Mouse (Mus musculus) spleen, embryonic (tissue): ENCODE data around the gene Fam222a.

ENCODE experiments used
- CTCF ChIA-PET: fragments of 350-600 bp; sonication (Branson Sonifier 250); formaldehyde crosslinking; loops from one replicate; lab custom pipeline; 2022; lab: Charles Lee

Fam222a gene

GRCm38 (mm10) chr5:114605981-114606380, 38.2 kb downstream of the Fam222a start:
- CTCF ChIA-PET, result interaction anchor here (0.5 kb wide), 1 partner anchor 9 kb away, joined by 17 read pairs; no protein-coding TSS in a partner anchor

GRCm38 (mm10) chr5:114607651-114608050, 39.8 kb downstream of the Fam222a start:
- CTCF ChIA-PET, result no interaction called here

GRCm38 (mm10) chr5:114608516-114608915, 40.7 kb downstream of the Fam222a start:
- CTCF ChIA-PET, result no interaction called here

DNA sequence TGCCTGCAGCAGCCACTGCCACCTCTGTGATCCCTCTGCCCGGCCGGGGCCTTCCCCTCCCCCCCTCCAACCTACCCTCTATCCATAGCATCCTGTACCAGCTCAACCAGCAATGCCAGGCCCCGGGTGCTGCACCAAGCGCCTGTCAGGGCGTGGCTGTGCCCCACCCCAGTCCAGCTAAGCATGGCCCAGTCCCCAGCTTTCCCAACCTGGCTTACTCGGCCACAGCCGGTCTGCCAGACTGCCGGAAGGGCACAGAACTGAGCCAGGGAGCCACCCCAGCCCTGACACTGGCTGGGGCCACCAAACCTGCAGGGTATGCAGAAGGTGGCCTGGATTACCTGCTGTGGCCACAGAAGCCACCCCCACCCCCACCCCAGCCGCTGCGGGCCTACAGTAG, 43.4 kb downstream of the Fam222a start:
- CTCF ChIA-PET, result interaction anchor here (0.6 kb wide), 1 partner anchor 1042 kb away, joined by 5 read pairs; no protein-coding TSS in a partner anchor

GRCm38 (mm10) chr5:114611968-114612608, 44.3 kb downstream of the Fam222a start:
- CTCF ChIA-PET, result interaction anchor here (0.6 to 1.5 kb wide), 2 partner anchors 13 to 1042 kb away, joined by 4 to 5 read pairs; no protein-coding TSS in a partner anchor

DNA sequence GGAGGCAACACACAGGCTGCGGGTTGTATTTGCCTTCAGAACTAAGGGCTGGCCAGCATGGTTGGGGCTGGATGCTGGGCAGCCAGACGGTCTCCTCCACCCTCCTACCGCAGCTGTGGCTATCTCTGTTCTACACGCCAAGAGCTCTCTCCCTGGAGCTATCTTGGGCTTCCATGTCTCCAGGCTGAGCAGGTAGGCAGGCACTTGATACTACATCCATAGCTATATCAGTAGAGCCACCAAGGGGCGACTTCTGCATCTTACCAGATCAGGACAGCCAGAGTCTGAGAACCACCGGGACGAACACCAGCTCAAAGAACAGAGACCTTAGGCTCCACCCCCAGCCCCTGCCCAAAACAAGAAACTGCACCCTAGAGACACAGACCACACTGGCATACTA, 47.0 kb downstream of the Fam222a start:
- CTCF ChIA-PET, result no interaction called here

DNA sequence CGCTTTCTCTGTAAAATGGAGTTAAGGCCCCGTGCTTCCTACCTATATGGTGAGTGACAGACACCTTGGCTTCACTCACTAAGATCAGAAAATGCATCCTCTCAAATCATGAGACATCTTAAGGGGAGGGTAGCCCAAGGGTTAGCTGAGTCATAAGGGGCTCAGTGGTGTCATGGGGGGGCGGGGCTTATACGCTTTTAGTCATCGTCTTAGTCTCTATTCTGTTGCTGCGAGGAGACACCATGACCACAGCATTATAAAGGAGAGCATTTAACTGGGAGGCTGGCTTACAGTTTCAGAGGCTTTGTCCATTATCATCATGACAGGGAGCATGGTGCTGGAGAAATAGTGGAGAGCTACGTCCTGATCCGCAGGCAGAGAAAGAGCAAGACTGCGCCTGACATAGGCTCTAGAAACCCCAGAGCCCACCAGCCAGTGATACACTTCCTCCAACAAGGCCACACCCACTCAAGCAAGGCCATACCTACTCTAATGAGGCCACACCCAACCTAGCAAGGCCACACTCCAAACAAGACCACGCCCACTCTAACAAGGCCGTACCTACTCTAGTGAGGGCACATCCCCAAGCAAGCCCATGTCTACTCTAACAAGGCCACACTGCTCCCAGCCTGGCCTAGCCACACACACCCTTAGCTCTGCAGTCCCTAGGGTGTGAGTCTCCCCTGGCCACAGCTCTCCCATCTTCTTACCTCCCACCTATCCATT, 48.7 kb downstream of the Fam222a start:
- CTCF ChIA-PET, result no interaction called here

DNA sequence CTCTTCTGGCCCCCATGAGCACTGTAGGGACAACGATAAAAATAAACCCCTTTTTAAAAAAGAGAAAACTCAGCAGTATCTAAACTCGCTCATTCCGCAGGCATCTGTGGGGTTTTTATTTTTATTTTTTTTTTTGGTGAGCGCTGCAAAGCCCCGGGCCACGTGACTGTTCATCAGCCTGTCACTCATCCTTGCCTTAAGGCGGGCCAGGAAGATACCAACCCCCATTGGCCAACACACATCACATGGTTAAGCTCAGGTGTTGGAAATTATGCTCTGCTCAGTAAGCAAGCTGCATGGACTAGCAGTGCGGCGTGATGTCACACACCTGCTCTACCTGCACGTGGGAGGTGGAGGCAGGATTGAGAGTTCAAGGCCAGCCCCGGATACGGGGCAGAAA, 50.0 kb downstream of the Fam222a start:
- CTCF ChIA-PET, result no interaction called here

GRCm38 (mm10) chr5:114618851-114619250, 51.0 kb downstream of the Fam222a start:
- CTCF ChIA-PET, result no interaction called here

DNA sequence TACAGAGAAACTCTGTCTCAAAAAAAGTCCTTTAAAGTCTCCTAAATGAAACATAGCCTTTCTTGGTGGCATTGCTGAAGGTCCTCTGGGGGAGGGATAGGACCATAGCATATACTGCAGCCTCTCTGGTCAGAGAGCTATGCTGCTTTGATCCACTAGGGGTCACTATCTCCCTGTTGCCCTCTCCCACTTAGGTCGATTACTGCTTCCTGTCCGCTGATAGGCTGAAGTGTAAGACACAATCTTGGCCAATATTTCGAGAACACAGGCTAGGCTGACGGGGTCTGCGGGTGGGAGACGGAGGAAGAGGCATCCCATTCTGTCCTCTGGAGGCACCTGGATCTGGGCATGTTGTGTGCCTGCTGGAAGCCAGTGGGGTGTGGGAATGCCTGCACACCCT, 52.5 kb downstream of the Fam222a start:
- CTCF ChIA-PET, result no interaction called here

GRCm38 (mm10) chr5:114625590-114625989, 57.8 kb downstream of the Fam222a start:
- CTCF ChIA-PET, result interaction anchor here (0.7 to 0.9 kb wide), 2 partner anchors 34 to 164 kb away, joined by 3 to 4 read pairs; no protein-coding TSS in a partner anchor

DNA sequence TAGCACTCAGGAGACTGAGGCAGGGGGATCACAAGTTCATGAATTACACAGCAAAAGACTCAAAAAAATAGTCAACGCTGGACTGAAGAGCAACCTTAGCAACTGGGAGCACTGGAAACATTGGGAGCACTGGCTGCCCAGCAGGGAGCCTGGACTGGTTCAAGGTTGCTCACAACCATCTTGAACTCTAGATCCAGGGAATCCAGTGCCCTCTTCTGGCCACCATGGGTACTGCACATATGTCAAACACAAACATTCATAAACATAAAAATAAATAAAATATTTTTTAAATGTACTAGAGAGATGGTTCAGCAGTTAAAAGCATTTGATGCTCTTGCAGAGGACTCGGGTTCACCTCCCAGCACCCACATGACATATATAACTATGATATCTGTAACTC, 63.5 kb downstream of the Fam222a start:
- CTCF ChIA-PET, result no interaction called here

- CTCF ChIA-PET, result no interaction called here
Observed at GRCm38 (mm10) chr5:114636091-114636490, 68.3 kb downstream of the Fam222a start.

DNA sequence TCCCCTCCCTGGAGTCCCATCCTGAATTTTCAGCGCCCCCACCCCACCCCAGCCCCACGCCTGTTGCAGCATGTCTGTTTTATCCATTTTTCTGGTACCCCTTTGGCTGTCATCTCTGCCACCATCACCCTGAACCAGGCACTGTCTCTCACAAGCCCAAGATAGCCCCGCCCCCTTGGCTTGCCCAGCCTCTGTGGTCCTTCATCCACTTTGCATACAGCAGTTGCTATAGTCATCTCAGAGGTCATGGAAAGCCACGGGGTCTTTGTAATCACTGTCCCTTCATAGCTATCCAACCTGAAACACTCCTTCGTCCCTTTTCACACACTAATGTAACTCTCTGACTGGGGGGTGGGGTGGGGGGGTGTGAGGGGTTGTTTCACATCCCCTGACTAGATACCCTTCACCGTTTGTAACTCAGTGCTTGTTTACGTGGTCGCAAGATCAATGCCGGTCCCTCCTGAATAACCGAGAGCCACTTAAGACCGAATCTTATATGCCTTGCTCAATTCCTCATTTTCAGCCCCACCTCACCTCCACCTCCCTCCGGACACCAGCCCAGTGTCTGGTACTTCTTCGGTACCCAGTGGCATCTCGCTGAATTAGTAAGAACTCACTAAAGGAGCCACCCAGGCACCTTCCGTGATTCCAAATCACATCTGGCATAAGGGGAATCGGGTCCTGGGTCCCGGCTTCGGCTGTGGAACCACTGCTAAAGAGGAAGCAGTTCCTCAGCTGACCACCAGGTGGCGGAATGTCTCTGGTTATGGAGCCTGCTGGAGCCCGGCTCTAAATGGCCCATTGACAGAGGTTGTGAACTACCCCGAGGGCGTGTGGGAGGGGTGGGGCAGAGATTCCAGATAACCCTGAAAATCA, 71.2 kb downstream of the Fam222a start:
- CTCF ChIA-PET, result interaction anchor here (0.6 to 1.0 kb wide), 4 partner anchors 12 to 418 kb away, joined by 3 to 4 read pairs (median 3); no protein-coding TSS in a partner anchor

- CTCF ChIA-PET, result interaction anchor here (0.9 to 1.0 kb wide), 2 partner anchors 46 to 417 kb away, joined by 3 read pairs; no protein-coding TSS in a partner anchor
Observed at GRCm38 (mm10) chr5:114639645-114639957, 71.8 kb downstream of the Fam222a start.

DNA sequence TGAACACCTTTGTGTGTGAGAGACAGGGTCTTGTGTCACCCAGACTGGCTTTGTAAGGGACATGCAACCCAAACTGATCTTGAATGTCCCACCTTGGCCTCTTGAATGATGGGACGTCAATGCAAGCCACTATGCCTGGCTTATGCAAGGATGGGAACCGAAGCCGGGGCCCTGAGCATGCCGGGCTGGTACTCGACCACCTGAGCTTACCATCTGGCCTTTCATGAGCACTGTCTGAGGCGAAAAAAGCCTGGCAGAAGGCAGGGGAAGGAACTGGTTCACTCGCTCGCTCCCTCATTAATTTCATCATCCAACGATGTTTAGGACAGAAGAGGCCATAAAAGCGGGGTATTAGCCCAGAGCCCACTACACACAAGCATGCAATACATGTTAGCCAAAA, 73.0 kb downstream of the Fam222a start:
- CTCF ChIA-PET, result no interaction called here

DNA sequence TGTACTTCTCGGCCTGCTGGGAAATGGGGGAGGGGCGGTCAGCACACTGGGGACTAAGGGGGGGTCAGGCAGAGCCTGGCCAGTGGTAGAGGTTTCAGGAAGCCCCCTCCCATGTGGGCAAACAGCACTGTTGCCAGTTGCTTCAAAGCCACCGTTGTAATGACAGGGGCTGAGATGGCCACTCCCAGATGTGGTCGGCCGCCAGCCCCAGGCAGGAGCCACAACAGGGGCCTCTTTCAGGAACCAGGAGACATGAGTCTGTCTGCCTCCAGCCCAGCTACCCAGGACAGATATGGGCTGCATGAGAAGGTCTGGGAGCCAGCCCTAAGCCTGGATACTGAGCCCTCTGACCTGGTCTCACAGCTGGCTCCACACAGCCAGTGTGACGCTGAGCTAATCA, 77.1 kb downstream of the Fam222a start:
- CTCF ChIA-PET, result no interaction called here

DNA sequence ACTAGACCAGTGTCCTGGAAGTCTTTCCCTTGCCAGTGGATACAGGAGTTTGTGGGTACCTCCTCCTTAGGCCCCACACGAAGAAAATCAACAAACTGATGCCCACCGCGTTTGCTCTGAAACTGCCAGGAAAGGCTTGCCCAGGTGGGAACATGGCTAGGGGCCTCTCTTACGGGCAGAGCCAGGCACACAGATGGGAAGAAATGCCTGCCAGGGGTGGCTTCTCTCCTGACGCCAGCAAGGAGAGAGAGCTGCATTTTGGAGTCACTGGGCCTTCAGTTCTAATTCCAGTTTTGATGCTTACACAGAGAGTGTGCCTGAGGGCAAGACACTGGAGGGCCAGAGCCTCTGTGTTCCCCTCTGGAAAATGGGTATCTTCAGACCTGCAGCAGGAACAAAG, 78.1 kb downstream of the Fam222a start:
- CTCF ChIA-PET, result no interaction called here

DNA sequence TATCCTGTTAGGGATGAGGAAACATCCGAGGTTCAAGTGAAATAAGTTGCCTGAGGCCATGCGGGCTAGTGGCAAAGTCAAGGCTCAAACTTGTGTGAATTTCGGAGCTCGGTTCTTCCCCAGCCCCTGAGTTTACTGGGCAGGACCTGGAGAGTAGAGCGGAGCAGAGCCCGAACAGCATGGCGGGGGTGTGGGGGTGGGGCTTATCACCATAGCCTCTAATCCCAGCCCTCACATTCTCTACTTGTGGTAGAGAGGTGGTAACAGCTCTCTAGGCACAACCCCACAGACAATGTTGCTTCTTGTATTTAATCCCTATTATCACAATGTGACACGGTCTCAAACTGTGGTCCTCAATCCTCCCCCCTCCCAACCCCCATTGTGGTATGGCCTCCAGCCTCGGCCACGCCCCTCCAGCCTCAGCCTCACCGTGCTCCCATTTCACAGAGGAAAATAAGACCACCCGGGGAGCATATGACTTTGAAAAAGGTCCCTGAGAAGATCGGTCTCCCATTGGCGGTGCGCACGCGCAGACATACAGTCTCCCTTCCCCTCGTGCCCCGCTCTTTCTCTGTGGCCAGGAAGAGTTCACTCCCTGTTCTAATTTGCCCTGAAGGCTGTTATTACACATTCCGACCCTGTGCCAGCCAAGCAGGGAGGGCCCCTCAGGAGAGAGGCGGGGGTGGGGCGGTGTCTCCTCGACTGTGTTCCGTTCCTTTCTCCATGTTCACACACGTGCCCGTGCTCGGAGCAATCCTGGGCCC, 79.6 kb downstream of the Fam222a start:
- CTCF ChIA-PET, result interaction anchor here (0.6 kb wide), 1 partner anchor 563 kb away, joined by 18 read pairs; no protein-coding TSS in a partner anchor

DNA sequence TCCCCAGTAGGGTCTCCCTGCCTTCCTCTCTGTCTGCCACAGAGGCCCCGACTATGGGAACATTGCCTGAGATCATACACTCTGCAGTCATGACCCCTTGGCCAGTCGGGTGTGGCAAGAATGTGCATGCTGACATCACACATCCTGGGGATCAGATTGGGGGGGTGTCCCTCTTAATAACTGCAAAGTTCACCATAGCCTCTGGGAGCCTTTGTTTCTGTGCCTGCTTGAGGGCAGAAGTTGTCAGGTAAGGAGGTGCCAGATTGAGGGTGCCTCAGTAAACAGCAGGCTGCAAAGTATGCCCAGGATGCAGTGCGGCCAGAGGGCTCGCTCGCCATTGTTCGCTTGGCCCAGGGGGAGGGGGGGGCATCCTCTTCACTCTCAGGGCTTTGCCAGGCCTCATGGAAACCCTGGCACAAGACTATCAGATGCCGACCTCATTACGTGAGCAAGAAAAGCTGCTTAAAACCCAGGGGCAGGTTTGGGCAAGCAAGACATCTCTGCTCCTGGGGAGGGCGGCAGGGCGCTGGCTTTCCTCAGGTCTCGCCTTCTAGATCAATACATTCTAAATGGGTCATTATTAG, 81.0 kb downstream of the Fam222a start:
- CTCF ChIA-PET, result interaction anchor here (0.6 kb wide), 1 partner anchor 145 kb away, joined by 5 read pairs; no protein-coding TSS in a partner anchor
